9 mouse cellular contexts compared by ENCODE assay signal in genomic region chr17:24015727-24016126, GRCm38 (mm10). TPM values are rescaled to one million over a fixed set of nuclear protein-coding genes. Genes with fewer than 3 reads are reported as not detected.
A peak's percentile ranks its signal among the peaks of the same experiment; 100 is the strongest.
DNase-seq lines count a peak whose midpoint lies in the region; ATAC-seq and TF ChIP-seq lines count a peak whose summit lies in the region.
"Had no signal": no experiment of that assay in that cellular context is flagged by ENCODE, and none has a peak within 500 bp of the region (broad histone marks: within the 10 kb centered on the region; RNA-seq: fewer than 3 reads in every experiment).

No protein-coding gene starts in this region.

- ATAC-seq in intestine, embryonic 16.5 days, result no peak

- H3K27me3 ChIP-seq in heart, adult 2 months (ENCODE audit: control insufficient read depth, insufficient read depth, low read length), result no peaks in the 10 kb centered on the region
- H3K27me3 ChIP-seq in thymus, adult 2 months (ENCODE audit: control insufficient read depth, insufficient read depth, low read length), result no peaks in the 10 kb centered on the region
- no peaks in the 10 kb centered on the region for H3K27me3 ChIP-seq in intestine, embryonic 16.5 days (replicated peaks; ENCODE audit: control insufficient read depth, insufficient read depth, low read length)
- H3K27me3 ChIP-seq: hindbrain, embryonic 15.5 days had no signal

- no peak for TF ChIP-seq EP300 in heart, adult 2 months (IDR thresholded peaks at IDR 0.05; ENCODE audit: insufficient read depth, low read depth, low read length)

- H3K79me2 ChIP-seq in heart, adult 2 months (replicated peaks; ENCODE audit: control insufficient read depth, insufficient read depth, low read length), result no peaks in the 10 kb centered on the region

- intact Hi-C loops in heart, adult 2 months (cut with DNase I), result loop anchor here (5.0 kb wide), 1 partner anchor 43 kb away; no protein-coding TSS in a partner anchor

- no peaks in the 10 kb centered on the region for H3K4me1 ChIP-seq in heart, adult 2 months (ENCODE audit: control insufficient read depth, insufficient read depth, low read length)
- no peaks in the 10 kb centered on the region for H3K4me1 ChIP-seq in thymus, adult 2 months (replicated peaks; ENCODE audit: control insufficient read depth, insufficient read depth, low read length)
- no peaks in the 10 kb centered on the region for H3K4me1 ChIP-seq in intestine, embryonic 16.5 days (ENCODE audit: control insufficient read depth, insufficient read depth, low read length)
- H3K4me1 ChIP-seq: hindbrain, embryonic 15.5 days had no signal

- H3K4me3 ChIP-seq in heart, adult 2 months, result no peak overlapping the region
- H3K4me3 ChIP-seq in thymus, adult 2 months (ENCODE audit: control insufficient read depth, insufficient read depth, low read length), result no peak overlapping the region
- H3K4me3 ChIP-seq in intestine, embryonic 16.5 days (ENCODE audit: low read length), result no peak overlapping the region
- H3K4me3 ChIP-seq: hindbrain, embryonic 15.5 days had no signal

- 0 out of 2 replicates have a peak, but pooled peaks cover 4% of the 10 kb centered on the region for H3K9me3 ChIP-seq in intestine, embryonic 16.5 days (ENCODE audit: control insufficient read depth, low read length)
- H3K9me3 ChIP-seq: hindbrain, embryonic 15.5 days had no signal

- no peaks in the 10 kb centered on the region for H3K36me3 ChIP-seq in heart, adult 2 months (ENCODE audit: control insufficient read depth, insufficient read depth, low read length)
- H3K36me3 ChIP-seq in thymus, adult 2 months (ENCODE audit: control insufficient read depth, insufficient read depth, low read length), result no peaks in the 10 kb centered on the region
- H3K36me3 ChIP-seq in intestine, embryonic 16.5 days (ENCODE audit: control insufficient read depth, insufficient read depth, low read length), result no peaks in the 10 kb centered on the region
- H3K36me3 ChIP-seq: hindbrain, embryonic 15.5 days had no signal

- peak in 1 of 2 experiments; percentile 15 for DNase-seq in heart, adult 2 months
- no peak for DNase-seq in heart, adult 8-10 months (ENCODE audit: low spot score)
- peak; percentile 23 for DNase-seq in thymus, adult 2 months
- no peak for DNase-seq in thymus, adult 18-20 months
- DNase-seq in kidney, postnatal 10 days, result peak; percentile 42
- DNase-seq in testis, postnatal 14 days (ENCODE audit: low spot score), result peak; percentile 33
- no peak for DNase-seq in c-Kit-positive CD71-positive TER-119-positive erythroid progenitor cells, embryonic 14.5 days (ENCODE audit: low spot score)

- TF ChIP-seq CTCF in heart, adult 2 months (IDR thresholded peaks at IDR 0.05), result peak; percentile 76
- TF ChIP-seq CTCF in thymus, adult 2 months (IDR thresholded peaks at IDR 0.05; ENCODE audit: borderline replicate concordance, control insufficient read depth, extremely low read depth, insufficient read depth, low read length, poor library complexity), result peak; percentile 73; the same call in 1 of the 2 replicates

- no peak overlapping the region for H3K4me2 ChIP-seq in intestine, embryonic 16.5 days (ENCODE audit: low read depth, low read length)
- H3K4me2 ChIP-seq: hindbrain, embryonic 15.5 days had no signal

- WGBS in heart, adult 2 months, result 30% methylated on average over 14 of the region's 14 CpGs
- 47% methylated on average over 14 of the region's 14 CpGs for WGBS in thymus, adult 2 months
- WGBS in intestine, embryonic 16.5 days, result 42% methylated on average over 14 of the region's 14 CpGs

- H3K27ac ChIP-seq in heart, adult 2 months, result no peak overlapping the region
- H3K27ac ChIP-seq in thymus, adult 2 months (ENCODE audit: control insufficient read depth, insufficient read depth, low read length), result no peak overlapping the region
- no peak overlapping the region for H3K27ac ChIP-seq in intestine, embryonic 16.5 days (ENCODE audit: low read length)
- H3K27ac ChIP-seq: hindbrain, embryonic 15.5 days had no signal

- no peak overlapping the region for H3K9ac ChIP-seq in heart, adult 2 months (ENCODE audit: low read depth, low read length)
- H3K9ac ChIP-seq in intestine, embryonic 16.5 days (ENCODE audit: low read depth, low read length), result no peak overlapping the region
- H3K9ac ChIP-seq: hindbrain, embryonic 15.5 days had no signal

- TF ChIP-seq POLR2A in heart, adult 2 months (IDR thresholded peaks at IDR 0.05; ENCODE audit: insufficient read depth, low read depth, low read length), result no peak
- TF ChIP-seq POLR2A in thymus, adult 2 months (IDR thresholded peaks at IDR 0.05; ENCODE audit: control insufficient read depth, extremely low read depth, insufficient read depth, low read length, poor library complexity), result no peak

RNA-seq across cellular contexts. Expression of gene Prss22, which starts 17.8 kb away (rescaled TPM):
- not detected for total RNA-seq in heart, adult 2 months (2021)
- polyA plus RNA-seq in heart, adult 2 months (2012; rRNA removed), result not detected in 2 replicates
- not detected for total RNA-seq in heart, adult 8-10 months (2022)
- polyA plus RNA-seq in thymus, adult 2 months (2012; rRNA removed), result 0.52 and 1.0 TPM in 2 replicates
- 0.13 and 0.26 TPM in 2 replicates for polyA plus RNA-seq in intestine, embryonic 16.5 days (2015; fragmentation: Nextera tagmentation; extraction: Ambion mirVana)
- polyA plus RNA-seq: hindbrain, embryonic 15.5 days had no signal

RNA-seq across cellular contexts. Expression of gene Prss27, which starts 22.2 kb away (rescaled TPM):
- total RNA-seq in heart, adult 2 months (2021), result not detected
- not detected in 2 replicates for polyA plus RNA-seq in heart, adult 2 months (2012; rRNA removed)
- not detected for total RNA-seq in heart, adult 8-10 months (2022)
- 0.98 and 2.5 TPM in 2 replicates for polyA plus RNA-seq in thymus, adult 2 months (2012; rRNA removed)
- 0.11 and 0.17 TPM in 2 replicates for polyA plus RNA-seq in intestine, embryonic 16.5 days (2015; fragmentation: Nextera tagmentation; extraction: Ambion mirVana)

RNA-seq across cellular contexts. Expression of gene Prss30, which starts 35.4 kb away (rescaled TPM):
- not detected for total RNA-seq in heart, adult 2 months (2021)
- 0.12 TPM in 2 replicates for polyA plus RNA-seq in heart, adult 2 months (2012; rRNA removed)
- total RNA-seq in heart, adult 8-10 months (2022), result not detected
- polyA plus RNA-seq in thymus, adult 2 months (2012; rRNA removed), result 2.5 and 2.7 TPM in 2 replicates
- 3.2 and 4.3 TPM in 2 replicates for polyA plus RNA-seq in intestine, embryonic 16.5 days (2015; fragmentation: Nextera tagmentation; extraction: Ambion mirVana)
- polyA plus RNA-seq: hindbrain, embryonic 15.5 days had no signal

RNA-seq across cellular contexts. Expression of gene Kctd5, which starts 57.6 kb away (rescaled TPM):
- 1 to 10 TPM; 8.4 to 9.1 TPM for total RNA-seq in heart, adult 2 months (2021)
- 9.8 and 12.8 TPM in 2 replicates for polyA plus RNA-seq in heart, adult 2 months (2012; rRNA removed)
- total RNA-seq in heart, adult 8-10 months (2022), result 1 to 10 TPM; 6.8 to 8.6 (median 7.9) TPM
- 38.9 and 44.6 TPM in 2 replicates for polyA plus RNA-seq in thymus, adult 2 months (2012; rRNA removed)
- 69.7 and 70.0 TPM in 2 replicates for polyA plus RNA-seq in intestine, embryonic 16.5 days (2015; fragmentation: Nextera tagmentation; extraction: Ambion mirVana)

Comparison
In these comparisons a context has a peak if more than half of its experiments do, and no peak if none do; other contexts are left out.
1. DNase-seq: peak in thymus, adult 2 months (single experiment), kidney, postnatal 10 days (single experiment) and testis, postnatal 14 days (single experiment); none in heart, adult 8-10 months (single experiment), thymus, adult 18-20 months (0 of 2) and c-Kit-positive CD71-positive TER-119-positive erythroid progenitor cells, embryonic 14.5 days (single experiment).